Mouse (Mus musculus): ENCODE measurements at regions not wholly inside any gene's neighbourhood (a gene's known extent, or its start where the extent isn't known, plus 50 kb on each side); places are given as distances from the start of the nearest gene placed in this dataset.
"Not testable (repeated sequence)": the region's sequence is repeated elsewhere in the genome, so short reads cannot be mapped to it uniquely, and the experiment has no call there.

- H3K4me2 ChIP-seq (ENCODE audit: low read length), result peak overlapping the region; percentile 21; the same call in 1 of the 2 replicates
- H3K36me3 ChIP-seq (ENCODE audit: insufficient read depth, low read length); H3K27me3 ChIP-seq (ENCODE audit: insufficient read depth, low read length); H3K9me3 ChIP-seq (replicated peaks; ENCODE audit: low read length); H3K4me3 ChIP-seq (replicated peaks; ENCODE audit: low read depth, low read length); H3K9ac ChIP-seq (ENCODE audit: low read depth, low read length); ATAC-seq (replicated peaks; ENCODE audit: low FRiP score, low read depth); H3K27ac ChIP-seq; DNase-seq (ENCODE audit: low spot score); H3K4me1 ChIP-seq (replicated peaks; ENCODE audit: insufficient read depth, low read length): not testable (repeated sequence)
- WGBS, result 48% methylated on average over 20 of the region's 20 CpGs
Measured at GRCm38 (mm10) chr7:60733331-60733994, 593.4 kb upstream of the Snrpn start.

- H3K4me2 ChIP-seq (ENCODE audit: low read length); H3K9me3 ChIP-seq (replicated peaks; ENCODE audit: low read length); H3K36me3 ChIP-seq (ENCODE audit: insufficient read depth, low read length); H3K9ac ChIP-seq (ENCODE audit: low read depth, low read length); H3K27me3 ChIP-seq (ENCODE audit: insufficient read depth, low read length); H3K27ac ChIP-seq; H3K4me1 ChIP-seq (replicated peaks; ENCODE audit: insufficient read depth, low read length); H3K4me3 ChIP-seq (replicated peaks; ENCODE audit: low read depth, low read length): not testable (repeated sequence)
- ATAC-seq (replicated peaks; ENCODE audit: low FRiP score, low read depth) (0 out of 2 replicates have a peak, but pooled peaks have one; percentile 65), DNase-seq (ENCODE audit: low spot score) (peak; percentile 24)
- WGBS, result 20% methylated on average over 5 of the region's 5 CpGs
- TF ChIP-seq CTCF (IDR thresholded peaks at IDR 0.05; ENCODE audit: low read depth), result peak; percentile 71
Measured at GRCm38 (mm10) chr7:60728108-60728721, 588.2 kb upstream of the Snrpn start.

Measured in kidney, postnatal 0 days (tissue).